Mouse (Mus musculus): ENCODE measurements at regions not wholly inside any gene's neighbourhood (a gene's known extent, or its start where the extent isn't known, plus 50 kb on each side); places are given as distances from the start of the nearest gene placed in this dataset.

GRCm38 (mm10) chr6:143361149-143361725, 194.2 kb downstream of the Etnk1 start:
- DNase-seq (ENCODE audit: low spot score): no peak
- H3K9ac ChIP-seq (ENCODE audit: low read depth, low read length): no peak overlapping the region
- WGBS: 85% methylated on average over 5 of the region's 5 CpGs
- H3K4me2 ChIP-seq (replicated peaks; ENCODE audit: low read depth, low read length): no peak overlapping the region
- H3K27ac ChIP-seq (ENCODE audit: low read depth, low read length): no peak overlapping the region
- H3K27me3 ChIP-seq (ENCODE audit: control insufficient read depth, insufficient read depth, low read length): no peaks in the 10 kb centered on the region
- no peak overlapping the region for H3K4me3 ChIP-seq (ENCODE audit: low read depth, low read length)
- no peaks in the 10 kb centered on the region for H3K9me3 ChIP-seq (ENCODE audit: control insufficient read depth, low read length)
- no peak for ATAC-seq (ENCODE audit: low FRiP score)
- no peaks in the 10 kb centered on the region for H3K36me3 ChIP-seq (ENCODE audit: control insufficient read depth, insufficient read depth, low read length)
- no peaks in the 10 kb centered on the region for H3K4me1 ChIP-seq (replicated peaks; ENCODE audit: control insufficient read depth, insufficient read depth, low read length)

- Histone ChIP-seq H3K4me1 (replicated peaks; ENCODE audit: control insufficient read depth, insufficient read depth, low read length) (no peaks in the 10 kb centered on the region), H3K27ac (ENCODE audit: low read depth, low read length) (no peak overlapping the region), H3K4me2 (replicated peaks; ENCODE audit: low read depth, low read length) (no peak overlapping the region), H3K9ac (ENCODE audit: low read depth, low read length) (no peak overlapping the region), H3K9me3 (ENCODE audit: control insufficient read depth, low read length) (no peaks in the 10 kb centered on the region), H3K27me3 (ENCODE audit: control insufficient read depth, insufficient read depth, low read length) (no peaks in the 10 kb centered on the region), H3K4me3 (ENCODE audit: low read depth, low read length) (no peak overlapping the region), H3K36me3 (ENCODE audit: control insufficient read depth, insufficient read depth, low read length) (no peaks in the 10 kb centered on the region)
- ATAC-seq (ENCODE audit: low FRiP score) (no peak), DNase-seq (ENCODE audit: low spot score) (no peak)
- WGBS: 90% methylated on average over 2 of the region's 2 CpGs
Observed at GRCm38 (mm10) chr6:143361963-143362362, 194.9 kb downstream of the Etnk1 start.

- Histone ChIP-seq H3K4me3 (ENCODE audit: low read depth, low read length) (no peak overlapping the region), H3K27me3 (ENCODE audit: control insufficient read depth, insufficient read depth, low read length) (no peaks in the 10 kb centered on the region), H3K27ac (ENCODE audit: low read depth, low read length) (no peak overlapping the region), H3K9me3 (ENCODE audit: control insufficient read depth, low read length) (no peaks in the 10 kb centered on the region), H3K9ac (ENCODE audit: low read depth, low read length) (no peak overlapping the region), H3K4me1 (replicated peaks; ENCODE audit: control insufficient read depth, insufficient read depth, low read length) (peaks cover 4% of the 10 kb centered on the region; the same call in 1 of the 2 replicates), H3K4me2 (replicated peaks; ENCODE audit: low read depth, low read length) (no peak overlapping the region), H3K36me3 (ENCODE audit: control insufficient read depth, insufficient read depth, low read length) (no peaks in the 10 kb centered on the region)
- ATAC-seq (ENCODE audit: low FRiP score) (no peak), DNase-seq (ENCODE audit: low spot score) (no peak)
- 94% methylated on average over 5 of the region's 5 CpGs for WGBS
Observed at GRCm38 (mm10) chr6:143365840-143366239, 198.8 kb downstream of the Etnk1 start.

- Histone ChIP-seq H3K4me1 (replicated peaks; ENCODE audit: control insufficient read depth, insufficient read depth, low read length) (peaks cover 4% of the 10 kb centered on the region; the same call in 1 of the 2 replicates), H3K27me3 (ENCODE audit: control insufficient read depth, insufficient read depth, low read length) (no peaks in the 10 kb centered on the region), H3K4me2 (replicated peaks; ENCODE audit: low read depth, low read length) (no peak overlapping the region), H3K27ac (ENCODE audit: low read depth, low read length) (no peak overlapping the region), H3K36me3 (ENCODE audit: control insufficient read depth, insufficient read depth, low read length) (no peaks in the 10 kb centered on the region), H3K9ac (ENCODE audit: low read depth, low read length) (no peak overlapping the region), H3K9me3 (ENCODE audit: control insufficient read depth, low read length) (no peaks in the 10 kb centered on the region), H3K4me3 (ENCODE audit: low read depth, low read length) (no peak overlapping the region)
- WGBS: 50% methylated on average over 3 of the region's 3 CpGs
- ATAC-seq (ENCODE audit: low FRiP score): 0 out of 2 replicates have a peak, but pooled peaks have one; percentile 22
- DNase-seq (ENCODE audit: low spot score): peak; percentile 27
Observed at GRCm38 (mm10) chr6:143367804-143368203, 200.8 kb downstream of the Etnk1 start.

GRCm38 (mm10) chr6:143368646-143369045, 201.6 kb downstream of the Etnk1 start:
- Histone ChIP-seq H3K9ac (ENCODE audit: low read depth, low read length) (no peak overlapping the region), H3K9me3 (ENCODE audit: control insufficient read depth, low read length) (no peaks in the 10 kb centered on the region), H3K27ac (ENCODE audit: low read depth, low read length) (no peak overlapping the region), H3K4me1 (replicated peaks; ENCODE audit: control insufficient read depth, insufficient read depth, low read length) (peaks cover 4% of the 10 kb centered on the region; the same call in 1 of the 2 replicates), H3K4me3 (ENCODE audit: low read depth, low read length) (no peak overlapping the region), H3K4me2 (replicated peaks; ENCODE audit: low read depth, low read length) (no peak overlapping the region), H3K27me3 (ENCODE audit: control insufficient read depth, insufficient read depth, low read length) (no peaks in the 10 kb centered on the region), H3K36me3 (ENCODE audit: control insufficient read depth, insufficient read depth, low read length) (no peaks in the 10 kb centered on the region)
- ATAC-seq (ENCODE audit: low FRiP score) (no peak), DNase-seq (ENCODE audit: low spot score) (no peak)
- 69% methylated on average over 8 of the region's 8 CpGs for WGBS

GRCm38 (mm10) chr6:143372487-143372886, 205.5 kb downstream of the Etnk1 start:
- no peak for ATAC-seq (ENCODE audit: low FRiP score)
- no peak for DNase-seq (ENCODE audit: low spot score)
- H3K4me3 ChIP-seq (ENCODE audit: low read depth, low read length): no peak overlapping the region
- no peak overlapping the region for H3K4me2 ChIP-seq (replicated peaks; ENCODE audit: low read depth, low read length)
- H3K9ac ChIP-seq (ENCODE audit: low read depth, low read length): no peak overlapping the region
- H3K9me3 ChIP-seq (ENCODE audit: control insufficient read depth, low read length): no peaks in the 10 kb centered on the region
- no peak overlapping the region for H3K27ac ChIP-seq (ENCODE audit: low read depth, low read length)
- no peaks in the 10 kb centered on the region for H3K27me3 ChIP-seq (ENCODE audit: control insufficient read depth, insufficient read depth, low read length)
- WGBS: 48% methylated on average over 5 of the region's 5 CpGs
- no peaks in the 10 kb centered on the region for H3K36me3 ChIP-seq (ENCODE audit: control insufficient read depth, insufficient read depth, low read length)
- peaks cover 3% of the 10 kb centered on the region; the same call in 1 of the 2 replicates for H3K4me1 ChIP-seq (replicated peaks; ENCODE audit: control insufficient read depth, insufficient read depth, low read length)

- H3K36me3 ChIP-seq (ENCODE audit: control insufficient read depth, insufficient read depth, low read length): no peaks in the 10 kb centered on the region
- no peaks in the 10 kb centered on the region for H3K4me1 ChIP-seq (replicated peaks; ENCODE audit: control insufficient read depth, insufficient read depth, low read length)
- no peak overlapping the region for H3K27ac ChIP-seq (ENCODE audit: low read depth, low read length)
- peak; percentile 56; the same call in 1 of the 2 replicates for ATAC-seq (ENCODE audit: low FRiP score)
- peak; percentile 83 for DNase-seq (ENCODE audit: low spot score)
- H3K4me3 ChIP-seq (ENCODE audit: low read depth, low read length): no peak overlapping the region
- no peaks in the 10 kb centered on the region for H3K9me3 ChIP-seq (ENCODE audit: control insufficient read depth, low read length)
- H3K27me3 ChIP-seq (ENCODE audit: control insufficient read depth, insufficient read depth, low read length): no peaks in the 10 kb centered on the region
- H3K9ac ChIP-seq (ENCODE audit: low read depth, low read length): no peak overlapping the region
- 57% methylated on average over 15 of the region's 15 CpGs for WGBS
- H3K4me2 ChIP-seq (replicated peaks; ENCODE audit: low read depth, low read length): no peak overlapping the region
Observed at GRCm38 (mm10) chr6:143373686-143374273, 206.8 kb downstream of the Etnk1 start.

- Histone ChIP-seq H3K27me3 (ENCODE audit: control insufficient read depth, insufficient read depth, low read length) (no peaks in the 10 kb centered on the region), H3K4me2 (replicated peaks; ENCODE audit: low read depth, low read length) (no peak overlapping the region), H3K4me1 (replicated peaks; ENCODE audit: control insufficient read depth, insufficient read depth, low read length) (no peaks in the 10 kb centered on the region), H3K27ac (ENCODE audit: low read depth, low read length) (no peak overlapping the region), H3K36me3 (ENCODE audit: control insufficient read depth, insufficient read depth, low read length) (no peaks in the 10 kb centered on the region), H3K4me3 (ENCODE audit: low read depth, low read length) (no peak overlapping the region), H3K9me3 (ENCODE audit: control insufficient read depth, low read length) (no peaks in the 10 kb centered on the region), H3K9ac (ENCODE audit: low read depth, low read length) (no peak overlapping the region)
- no peak for ATAC-seq (ENCODE audit: low FRiP score)
- DNase-seq (ENCODE audit: low spot score): no peak
- 83% methylated on average over 21 of the region's 21 CpGs for WGBS
Observed at GRCm38 (mm10) chr6:143375951-143376713, 209.1 kb downstream of the Etnk1 start.
